Comparison of ENCODE assay signal across 9 mouse cellular contexts in genomic region chr1:90999911-91000601, GRCm38 (mm10). TPM values are rescaled to one million over a fixed set of nuclear protein-coding genes. Genes with fewer than 3 reads are reported as not detected.
DNase-seq lines count a peak whose midpoint lies in the region; ATAC-seq and TF ChIP-seq lines count a peak whose summit lies in the region.
"Had no signal": no experiment of that assay in that cellular context is flagged by ENCODE, and none has a peak within 500 bp of the region (broad histone marks: within the 10 kb centered on the region; RNA-seq: fewer than 3 reads in every experiment).

No protein-coding gene starts in this region.

- H3K27ac ChIP-seq in heart, adult 2 months = peak overlapping the region; percentile 80
- no peak overlapping the region for H3K27ac ChIP-seq in embryonic fibroblast, embryonic 13.5 days (ENCODE audit: insufficient read depth, low read length)
- H3K27ac ChIP-seq in hindbrain, embryonic 13.5 days = peak overlapping the region; percentile 5; the same call in 1 of the 2 replicates
- no peak overlapping the region for H3K27ac ChIP-seq in midbrain, embryonic 15.5 days

- peak overlapping the region; percentile 85 for H3K4me2 ChIP-seq in hindbrain, embryonic 13.5 days
- peak overlapping the region; percentile 88 for H3K4me2 ChIP-seq in midbrain, embryonic 15.5 days

- peak; percentile 29 to 56 for DNase-seq in heart, adult 2 months
- no peak for DNase-seq in heart, postnatal 25 days (ENCODE audit: low spot score)
- DNase-seq in retina, postnatal 1 day = no peak
- no peak for DNase-seq in yolk sac, embryonic 10.5 days (ENCODE audit: low spot score)
- no peak for DNase-seq in spleen, adult 18-20 months

- peak overlapping the region; percentile 98 for H3K9ac ChIP-seq in heart, adult 2 months (ENCODE audit: low read depth, low read length)
- H3K9ac ChIP-seq in hindbrain, embryonic 13.5 days = peak overlapping the region; percentile 87; the same call in 1 of the 2 replicates
- H3K9ac ChIP-seq in midbrain, embryonic 15.5 days = 0 out of 2 replicates have a peak overlapping the region, but pooled peaks have one; percentile 70

- peak overlapping the region; percentile 81 for H3K4me3 ChIP-seq in heart, adult 2 months
- peak overlapping the region; percentile 90 for H3K4me3 ChIP-seq in embryonic fibroblast, embryonic 13.5 days (ENCODE audit: insufficient read depth, low read length)
- H3K4me3 ChIP-seq in hindbrain, embryonic 13.5 days = peak overlapping the region; percentile 83
- peak overlapping the region; percentile 73 for H3K4me3 ChIP-seq in midbrain, embryonic 15.5 days

- 61% methylated on average over 10 of the region's 10 CpGs for WGBS in heart, adult 2 months
- WGBS in hindbrain, embryonic 13.5 days = 74% methylated on average over 10 of the region's 10 CpGs
- 74% methylated on average over 10 of the region's 10 CpGs for WGBS in midbrain, embryonic 15.5 days

- H3K4me1 ChIP-seq in heart, adult 2 months (ENCODE audit: control insufficient read depth, insufficient read depth, low read length) = peaks cover 37% of the 10 kb centered on the region
- H3K4me1 ChIP-seq in embryonic fibroblast, embryonic 13.5 days (ENCODE audit: control insufficient read depth, insufficient read depth, low read length) = 0 out of 2 replicates have a peak, but pooled peaks cover 2% of the 10 kb centered on the region
- peaks cover 32% of the 10 kb centered on the region for H3K4me1 ChIP-seq in hindbrain, embryonic 13.5 days (replicated peaks)
- H3K4me1 ChIP-seq in midbrain, embryonic 15.5 days = peaks cover 21% of the 10 kb centered on the region; the same call in 1 of the 2 replicates

- ATAC-seq in hindbrain, embryonic 13.5 days (ENCODE audit: low FRiP score) = no peak
- no peak for ATAC-seq in midbrain, embryonic 15.5 days (replicated peaks)

- TF ChIP-seq CTCF in heart, adult 2 months (IDR thresholded peaks at IDR 0.05) = no peak
- no peak for TF ChIP-seq CTCF in embryonic fibroblast, embryonic 13.5 days (IDR thresholded peaks at IDR 0.05; ENCODE audit: borderline replicate concordance, insufficient read depth, low read length)

- peaks cover 10% of the 10 kb centered on the region; the same call in 1 of the 2 replicates for H3K36me3 ChIP-seq in heart, adult 2 months (ENCODE audit: control insufficient read depth, insufficient read depth, low read length)
- H3K36me3 ChIP-seq in hindbrain, embryonic 13.5 days = no peaks in the 10 kb centered on the region
- no peaks in the 10 kb centered on the region for H3K36me3 ChIP-seq in midbrain, embryonic 15.5 days (replicated peaks)

- peaks cover 2% of the 10 kb centered on the region for H3K79me2 ChIP-seq in heart, adult 2 months (replicated peaks; ENCODE audit: control insufficient read depth, insufficient read depth, low read length)

- TF ChIP-seq EP300 in heart, adult 2 months (IDR thresholded peaks at IDR 0.05; ENCODE audit: insufficient read depth, low read depth, low read length) = no peak

- no peaks in the 10 kb centered on the region for H3K27me3 ChIP-seq in heart, adult 2 months (ENCODE audit: control insufficient read depth, insufficient read depth, low read length)
- H3K27me3 ChIP-seq in hindbrain, embryonic 13.5 days = no peaks in the 10 kb centered on the region
- H3K27me3 ChIP-seq in midbrain, embryonic 15.5 days (replicated peaks) = no peaks in the 10 kb centered on the region

- no peaks in the 10 kb centered on the region for H3K9me3 ChIP-seq in hindbrain, embryonic 13.5 days
- H3K9me3 ChIP-seq in midbrain, embryonic 15.5 days = no peaks in the 10 kb centered on the region

- TF ChIP-seq POLR2A in heart, adult 2 months (IDR thresholded peaks at IDR 0.05; ENCODE audit: insufficient read depth, low read depth, low read length) = no peak; the same call in 1 of the 2 replicates
- no peak for TF ChIP-seq POLR2A in embryonic fibroblast, embryonic 13.5 days (IDR thresholded peaks at IDR 0.05; ENCODE audit: low read depth, low read length)

- intact Hi-C loops in heart, adult 2 months (cut with DNase I) = loop anchor here (5.0 kb wide), 1 partner anchor 32 kb away; no protein-coding TSS in a partner anchor
- intact Hi-C loops in heart, postnatal 25 days (cut with DNase I) = loop anchor here (2.0 kb wide), 1 partner anchor 17 kb away; no protein-coding TSS in a partner anchor

RNA-seq across cellular contexts. Expression of gene Lrrfip1, which starts 1.5 kb away (rescaled TPM):
- total RNA-seq in heart, adult 2 months (2021) = 10 to 100 TPM; 63.5 to 75.5 TPM
- 32.9 and 44.2 TPM in 2 replicates for polyA plus RNA-seq in heart, adult 2 months (2012; rRNA removed)
- 10 to 100 TPM; 81.3 to 98.0 TPM for total RNA-seq in heart, postnatal 25 days (2021)
- polyA plus RNA-seq in embryonic fibroblast, embryonic 13.5 days (2011; ENCODE audit: insufficient read length, low read depth, missing spikeins) = 109 and 170 TPM in 2 replicates
- 35.5 and 39.1 TPM in 2 replicates for polyA plus RNA-seq in hindbrain, embryonic 13.5 days (2015; fragmentation: Nextera tagmentation; extraction: Ambion mirVana)
- 34.3 and 38.0 TPM in 2 replicates for polyA plus RNA-seq in midbrain, embryonic 15.5 days (2015; fragmentation: Nextera tagmentation; extraction: Ambion mirVana)

RNA-seq across cellular contexts. Expression of gene Rab17, which starts 30.6 kb away (rescaled TPM):
- total RNA-seq in heart, adult 2 months (2021) = 1 to 10 TPM; 1.7 to 2.6 TPM
- polyA plus RNA-seq in heart, adult 2 months (2012; rRNA removed) = 1.4 and 2.3 TPM in 2 replicates
- 1 to 10 TPM; 2.1 to 3.2 TPM for total RNA-seq in heart, postnatal 25 days (2021)
- not detected in 2 replicates for polyA plus RNA-seq in embryonic fibroblast, embryonic 13.5 days (2011; ENCODE audit: insufficient read length, low read depth, missing spikeins)
- 0.25 and 0.55 TPM in 2 replicates for polyA plus RNA-seq in hindbrain, embryonic 13.5 days (2015; fragmentation: Nextera tagmentation; extraction: Ambion mirVana)
- polyA plus RNA-seq in midbrain, embryonic 15.5 days (2015; fragmentation: Nextera tagmentation; extraction: Ambion mirVana) = 0.18 TPM in 1 of 2 replicates, not detected in the other

RNA-seq across cellular contexts. Expression of gene Prlh, which starts 47.1 kb away (rescaled TPM):
- not detected for total RNA-seq in heart, adult 2 months (2021)
- polyA plus RNA-seq in heart, adult 2 months (2012; rRNA removed) = not detected in 2 replicates
- total RNA-seq in heart, postnatal 25 days (2021) = not detected
- polyA plus RNA-seq in embryonic fibroblast, embryonic 13.5 days (2011; ENCODE audit: insufficient read length, low read depth, missing spikeins) = not detected in 2 replicates
- polyA plus RNA-seq in hindbrain, embryonic 13.5 days (2015; fragmentation: Nextera tagmentation; extraction: Ambion mirVana) = not detected in 2 replicates
- not detected in 2 replicates for polyA plus RNA-seq in midbrain, embryonic 15.5 days (2015; fragmentation: Nextera tagmentation; extraction: Ambion mirVana)
- total RNA-seq: gastrocnemius, postnatal 4 days had no signal

Comparison
In these comparisons a context has a peak if more than half of its experiments do, and no peak if none do; other contexts are left out.
1. DNase-seq: peak in heart, adult 2 months (2 of 2); none in heart, postnatal 25 days (single experiment), retina, postnatal 1 day (single experiment), yolk sac, embryonic 10.5 days (single experiment) and spleen, adult 18-20 months (0 of 2).
2. H3K27ac ChIP-seq: peak in heart, adult 2 months (single experiment) and hindbrain, embryonic 13.5 days (single experiment); none in embryonic fibroblast, embryonic 13.5 days (single experiment) and midbrain, embryonic 15.5 days (single experiment).
3. Peak in every context shown above with its lines, with median percentiles within 50 percentile points of each other: H3K4me3 ChIP-seq and H3K9ac ChIP-seq.